33 mouse cellular contexts compared by ENCODE assay signal in genomic region chr13:62733322-62733721, GRCm38 (mm10).
"Had no signal": no experiment of that assay in that cellular context is flagged by ENCODE, and none has a peak within 500 bp of the region (broad histone marks: within the 10 kb centered on the region; RNA-seq: fewer than 3 reads in every experiment).

No protein-coding gene starts in this region.

- H3K36me3 ChIP-seq: heart, embryonic 15.5 days; hindbrain, embryonic 12.5 days; hindbrain, embryonic 13.5 days; hindbrain, embryonic 15.5 days; kidney, embryonic 15.5 days had no signal

- H3K27me3 ChIP-seq: heart, embryonic 12.5 days; heart, embryonic 13.5 days; heart, embryonic 15.5 days; hindbrain, embryonic 12.5 days; hindbrain, embryonic 13.5 days; hindbrain, embryonic 15.5 days; kidney, embryonic 15.5 days had no signal

- DNase-seq: heart, postnatal 10 days; heart, postnatal 14 days; heart, postnatal 36 days; heart, postnatal 4 days; kidney, adult 11 months; kidney, adult 18-20 months; kidney, adult 2 months; kidney, adult 8-10 months; kidney, adult 9 months; kidney, postnatal 10 days; kidney, postnatal 14 days; kidney, postnatal 25 days; kidney, postnatal 36 days; kidney, postnatal 4 days; layer of hippocampus, adult 9-11 months; layer of hippocampus, postnatal 36 days had no signal

- H3K27ac ChIP-seq: heart, embryonic 10.5 days; heart, embryonic 13.5 days; heart, embryonic 15.5 days; hindbrain, embryonic 10.5 days; hindbrain, embryonic 12.5 days; hindbrain, embryonic 13.5 days; hindbrain, embryonic 14.5 days; hindbrain, embryonic 15.5 days; hindbrain, postnatal 0 days; kidney, embryonic 15.5 days; kidney, postnatal 0 days; layer of hippocampus, adult 2 months; left cerebral cortex, adult 2 months had no signal

- H3K4me3 ChIP-seq: heart, embryonic 10.5 days; heart, embryonic 12.5 days; heart, embryonic 13.5 days; heart, embryonic 15.5 days; hindbrain, embryonic 10.5 days; hindbrain, embryonic 12.5 days; hindbrain, embryonic 13.5 days; hindbrain, embryonic 15.5 days; kidney, embryonic 15.5 days; layer of hippocampus, adult 2 months; left cerebral cortex, adult 2 months had no signal

- H3K4me2 ChIP-seq: heart, embryonic 11.5 days; heart, embryonic 12.5 days; heart, embryonic 13.5 days; heart, embryonic 15.5 days; hindbrain, embryonic 12.5 days; hindbrain, embryonic 13.5 days; hindbrain, embryonic 14.5 days; hindbrain, embryonic 15.5 days; kidney, embryonic 15.5 days had no signal

- H3K9me3 ChIP-seq: heart, embryonic 10.5 days; heart, embryonic 12.5 days; heart, embryonic 13.5 days; heart, embryonic 15.5 days; hindbrain, embryonic 10.5 days; hindbrain, embryonic 12.5 days; hindbrain, embryonic 13.5 days; hindbrain, embryonic 15.5 days; kidney, embryonic 15.5 days had no signal

- H3K9ac ChIP-seq: heart, embryonic 12.5 days; heart, embryonic 13.5 days; heart, embryonic 15.5 days; hindbrain, embryonic 12.5 days; hindbrain, embryonic 13.5 days; hindbrain, embryonic 14.5 days; hindbrain, embryonic 15.5 days; kidney, embryonic 15.5 days had no signal

- H3K4me1 ChIP-seq: heart, embryonic 10.5 days; heart, embryonic 12.5 days; heart, embryonic 13.5 days; heart, embryonic 15.5 days; hindbrain, embryonic 10.5 days; hindbrain, embryonic 12.5 days; hindbrain, embryonic 13.5 days; hindbrain, embryonic 15.5 days; kidney, embryonic 15.5 days had no signal

- ATAC-seq: hindbrain, embryonic 16.5 days; hindbrain, postnatal 0 days; inflammation-experienced regulatory T-cells, adult 6 months had no signal
